Mouse (Mus musculus) large intestine, adult 2 months (tissue): Measurements from ENCODE around the gene C1ql1. TPM values are rescaled to one million over a fixed set of nuclear protein-coding genes. Genes with fewer than 3 reads are reported as not detected.
"Not testable (repeated sequence)": the region's sequence is repeated elsewhere in the genome, so short reads cannot be mapped to it uniquely, and the experiment has no call there.

ENCODE experiments used
- DNase-seq: peaks from one replicate; pipeline ENCODE4 v3.0.0-alpha.2; 2012; ENCODE audit warnings: low read depth, low spot score
- WGBS: fragments of 180-500 bp; shearing (Covaris S2); methylation state at CpG from one replicate; pipeline ENCODE4 v1.1.7; 2018; 5-methylcytosine and 5-hydroxymethylcytosine counted together
- polyA plus RNA-seq: library from polyadenylated mRNA; depleted of rRNA; stranded (reverse); fragments of >200 nt; gene quantifications from 2 replicates; pipeline ENCODE4 v1.2.3, GENCODE M21; 2012; rRNA removed

Gene C1ql1
- 0.47 and 0.52 TPM in 2 replicates for polyA plus RNA-seq

DNA sequence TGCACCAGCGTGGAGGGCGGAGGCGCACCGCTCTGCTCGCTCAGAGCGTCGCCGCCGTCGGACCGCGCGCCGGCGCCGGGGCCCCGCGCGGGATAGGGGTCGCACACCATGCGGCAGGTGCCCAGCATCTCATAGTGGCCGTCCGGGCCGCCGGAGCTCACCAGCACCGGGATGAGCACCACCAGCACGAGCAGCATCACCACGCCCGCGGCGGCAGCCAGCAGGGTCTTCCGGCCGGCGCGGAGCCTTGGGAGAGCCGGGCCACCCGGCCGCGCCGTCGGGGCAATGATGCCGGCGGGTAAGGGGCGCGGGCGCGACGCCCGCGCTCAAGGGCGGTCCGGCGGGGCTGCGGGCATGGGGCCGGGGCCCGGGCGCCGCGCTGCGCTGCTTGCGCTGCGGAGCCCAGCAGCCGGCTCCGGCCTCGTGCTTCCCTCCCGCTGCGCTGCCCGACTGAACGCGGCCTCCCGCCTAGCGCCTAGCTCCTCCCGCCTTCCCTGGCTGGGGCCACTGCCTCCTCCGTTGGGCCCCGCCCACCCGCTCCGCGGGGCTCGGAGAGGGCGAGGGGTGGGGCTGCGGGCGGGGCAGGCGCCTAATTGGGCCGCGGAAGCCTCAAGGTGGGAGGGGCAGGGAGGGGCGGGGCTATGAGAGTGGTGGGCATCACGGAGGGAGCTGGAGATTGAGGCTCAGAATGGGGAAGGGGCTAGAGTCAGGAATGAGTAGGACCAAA lies at the start of gene C1ql1:
Gene C1ql1 (minus strand): TSS at position 424 of the 727 bp plus-strand sequence.
- 2% methylated on average over 86 of the region's 87 CpGs for WGBS

DNA sequence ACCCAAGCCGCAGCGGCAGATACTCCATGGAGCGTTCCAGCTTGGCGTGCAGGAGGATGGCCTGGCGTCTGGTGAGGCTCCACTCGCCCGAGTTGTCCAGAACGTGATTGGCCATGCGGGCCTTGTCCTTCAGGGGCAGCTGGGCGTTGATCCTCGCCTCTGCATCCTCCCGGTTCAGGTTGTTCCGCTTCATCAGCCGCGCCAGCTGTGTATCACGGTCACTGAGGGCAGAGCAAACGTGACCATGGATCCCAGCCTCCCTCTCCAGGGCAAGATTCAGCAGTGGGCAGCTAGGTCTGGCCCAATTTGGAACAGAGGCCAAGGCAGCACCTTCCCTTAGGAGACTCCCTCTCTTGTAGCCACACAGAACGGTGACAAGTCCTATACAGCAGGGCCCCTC lies 48.5 kb upstream of the C1ql1 start:
- 89% methylated on average over 18 of the region's 18 CpGs for WGBS
- no peak for DNase-seq

More for the DNA sequence above, at the start of gene C1ql1:
- peak; percentile 35 for DNase-seq

DNA sequence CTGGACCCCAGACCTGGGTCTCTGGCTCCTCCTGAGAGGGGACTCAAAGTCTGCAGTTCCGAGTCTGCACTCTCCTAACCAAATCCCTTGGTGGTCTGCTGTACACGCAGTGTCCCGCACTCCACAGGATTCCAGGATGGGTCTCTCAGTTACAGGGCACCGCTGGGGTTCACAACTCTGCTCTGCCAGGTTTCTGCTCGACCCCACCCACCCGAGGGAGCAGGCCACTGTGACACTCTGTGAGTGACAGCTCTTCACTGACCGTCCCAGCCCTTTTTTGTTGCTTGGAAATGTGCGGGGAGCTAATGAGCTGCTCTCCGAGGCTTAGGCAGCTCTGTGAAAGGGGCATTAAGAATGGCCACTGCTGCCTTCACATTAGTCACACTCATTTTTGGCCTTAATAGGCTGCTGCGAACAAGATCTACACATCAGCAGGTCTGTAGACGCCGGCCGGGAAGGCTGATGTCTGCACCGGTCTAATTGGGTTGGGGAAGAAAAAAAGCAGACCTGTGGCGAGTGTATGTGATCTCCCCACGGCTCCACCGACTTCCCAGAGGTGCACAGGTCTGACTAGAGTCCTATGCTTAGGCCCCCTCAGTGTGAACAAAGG lies 47.0 kb upstream of the C1ql1 start:
- DNase-seq = no peak
- 74% methylated on average over 17 of the region's 17 CpGs for WGBS

DNA sequence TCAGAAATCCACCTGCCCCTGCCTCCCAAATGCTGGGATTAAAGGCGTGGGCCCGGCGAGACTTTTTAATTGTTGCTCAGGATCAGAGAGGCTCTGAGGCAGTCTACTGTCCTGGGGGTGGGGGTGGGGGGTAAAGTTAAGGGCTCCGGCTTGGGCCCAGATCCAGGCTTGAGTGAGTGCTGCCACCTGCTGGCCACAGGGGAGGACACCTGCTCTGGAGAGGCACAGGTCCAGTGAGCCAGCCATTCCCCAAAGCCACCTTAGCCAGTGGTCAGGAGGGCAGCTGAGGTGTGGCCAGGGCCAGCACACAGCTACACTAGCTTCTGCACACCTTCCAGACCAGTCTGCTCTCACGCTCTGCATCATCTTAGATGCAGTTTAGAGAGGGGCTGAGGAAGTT lies 46.5 kb upstream of the C1ql1 start:
- 14% methylated on average over 5 of the region's 5 CpGs for WGBS
- DNase-seq = no peak

DNA sequence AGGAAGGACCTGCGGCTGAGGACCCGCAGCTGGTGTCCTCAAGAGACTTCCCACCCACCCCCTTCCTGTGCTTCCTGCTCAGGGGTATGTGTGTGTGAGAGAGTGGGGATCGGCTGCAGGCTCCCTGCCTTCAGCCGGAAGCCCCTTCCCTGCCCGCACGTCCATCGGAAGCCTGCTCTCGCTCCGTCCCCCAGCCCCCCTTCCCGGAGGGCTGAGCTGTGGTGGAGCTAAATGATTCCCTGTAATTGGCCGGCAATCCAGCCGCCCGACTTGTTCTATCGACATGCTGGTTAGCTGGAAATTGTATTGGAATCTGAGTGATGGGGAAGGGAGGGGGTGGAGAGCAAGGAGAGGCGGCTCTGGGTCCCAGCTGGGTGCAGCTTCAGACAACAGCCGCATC lies 45.2 kb upstream of the C1ql1 start:
- WGBS = 17% methylated on average over 16 of the region's 16 CpGs
- no peak for DNase-seq

DNA sequence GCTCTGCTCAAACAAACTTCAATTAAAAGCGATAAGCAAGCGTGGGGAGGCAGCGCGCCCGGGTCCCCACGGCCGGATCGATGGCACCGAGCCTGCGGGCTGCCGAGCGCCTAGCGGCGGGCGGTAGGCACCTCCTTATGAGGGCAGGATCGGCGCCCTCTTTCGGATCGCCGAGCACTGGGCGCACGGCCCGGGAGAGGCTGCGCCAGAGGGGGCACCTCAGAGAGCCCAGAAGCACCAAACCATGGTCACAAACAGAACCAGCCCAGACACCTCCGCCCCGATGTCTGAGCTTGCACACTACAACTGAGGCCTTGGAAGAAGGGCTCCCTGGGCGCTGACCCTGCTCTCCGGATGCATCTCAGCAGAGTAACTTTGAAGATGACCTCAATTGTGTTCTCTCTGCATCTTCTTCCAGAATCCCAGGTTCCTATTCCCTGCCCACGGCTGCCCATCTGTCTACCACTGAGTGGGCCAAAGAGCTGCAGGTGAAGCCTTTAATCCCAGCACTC lies 43.7 kb upstream of the C1ql1 start:
- WGBS = 4% methylated on average over 29 of the region's 29 CpGs
- no peak for DNase-seq

DNA sequence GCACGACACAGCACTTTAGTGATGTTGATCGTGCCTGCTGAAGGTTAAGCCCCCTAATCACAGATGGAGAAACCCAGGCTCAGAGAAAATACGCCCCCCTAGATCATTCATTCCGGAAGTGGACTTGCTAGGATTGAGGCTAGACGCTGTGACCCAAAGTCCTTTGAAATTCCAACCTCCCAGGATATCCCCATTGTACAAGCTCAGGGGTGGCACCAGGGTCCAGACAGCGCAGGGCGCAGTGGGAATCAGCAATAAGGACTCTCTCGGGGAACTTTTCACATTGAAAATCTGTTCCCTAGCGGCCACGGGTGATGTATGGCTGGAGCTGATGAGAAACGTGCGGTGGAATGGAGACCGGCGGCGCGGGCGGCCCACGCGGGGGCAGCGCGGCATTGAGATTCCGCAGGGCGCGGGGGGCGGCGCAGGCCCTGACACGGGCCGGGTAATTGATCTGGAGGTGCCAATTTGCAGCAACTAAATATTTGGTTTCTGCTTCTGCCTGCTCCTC lies 43.2 kb upstream of the C1ql1 start:
- whole genome bisulfite sequencing = 17% methylated on average over 28 of the region's 28 CpGs
- DNase-seq = no peak

DNA sequence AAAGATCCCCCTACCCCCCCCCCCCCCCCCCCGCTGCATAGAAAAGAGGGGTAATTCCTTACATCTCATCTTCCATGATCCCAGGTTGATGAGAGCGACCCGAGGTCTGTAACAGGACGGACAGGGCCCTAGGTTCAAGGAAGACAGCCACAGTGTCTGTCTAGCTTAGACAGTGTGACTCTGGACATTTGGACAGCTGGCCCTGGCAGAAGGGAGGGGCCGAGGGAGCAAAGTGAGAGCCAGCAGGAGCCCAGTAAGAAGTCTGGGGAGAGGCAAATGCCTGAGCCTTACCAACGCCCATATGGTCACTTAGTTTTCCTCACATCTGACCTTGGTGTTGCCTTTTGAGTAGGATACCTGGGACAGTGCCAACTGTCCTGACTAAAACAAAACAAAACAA lies 38.7 kb upstream of the C1ql1 start:
- no peak for DNase-seq
- WGBS = 55% methylated on average over 6 of the region's 6 CpGs

DNA sequence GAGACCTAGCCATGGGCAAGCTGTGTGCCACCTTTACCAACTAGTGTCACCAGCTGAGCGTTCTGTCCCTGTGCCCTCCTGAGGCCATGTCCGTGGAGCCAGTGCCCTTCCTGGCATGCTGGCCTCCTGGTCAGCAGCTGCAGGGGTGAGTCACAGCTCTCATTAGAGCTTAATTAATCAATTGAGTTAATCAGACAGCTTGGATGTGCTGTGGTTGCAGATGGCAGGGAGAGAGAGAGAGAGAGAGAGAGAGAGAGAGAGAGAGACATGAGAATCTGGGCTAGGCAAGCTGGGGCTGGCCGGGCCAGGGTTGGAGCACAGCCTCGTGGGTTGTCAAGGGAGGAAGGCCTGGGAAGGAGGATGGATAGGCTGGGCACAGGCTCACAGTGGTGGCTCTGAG lies 38.1 kb upstream of the C1ql1 start:
- WGBS = 62% methylated on average over 4 of the region's 4 CpGs
- no peak for DNase-seq

DNA sequence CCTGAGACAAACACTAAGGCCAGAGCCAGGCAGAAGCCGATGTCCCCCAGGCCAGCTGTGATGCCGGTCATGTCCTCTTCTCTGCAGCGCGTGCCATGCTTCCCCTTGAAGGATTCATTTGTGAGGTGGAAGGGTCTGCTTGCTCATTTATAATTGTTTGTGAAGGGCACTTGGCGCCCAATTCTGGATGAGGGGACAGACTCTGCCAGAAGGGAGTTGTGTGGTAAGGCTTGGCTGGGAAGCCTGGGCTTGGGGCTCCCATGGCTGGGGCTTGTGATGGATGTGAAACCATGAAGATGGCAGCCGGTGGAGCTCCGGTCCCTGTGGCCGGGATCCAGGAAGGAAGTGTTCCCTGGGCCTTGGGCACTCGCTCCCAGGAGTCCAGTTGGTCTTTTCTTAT lies 37.6 kb upstream of the C1ql1 start:
- 84% methylated on average over 9 of the region's 9 CpGs for WGBS
- no peak for DNase-seq

DNA sequence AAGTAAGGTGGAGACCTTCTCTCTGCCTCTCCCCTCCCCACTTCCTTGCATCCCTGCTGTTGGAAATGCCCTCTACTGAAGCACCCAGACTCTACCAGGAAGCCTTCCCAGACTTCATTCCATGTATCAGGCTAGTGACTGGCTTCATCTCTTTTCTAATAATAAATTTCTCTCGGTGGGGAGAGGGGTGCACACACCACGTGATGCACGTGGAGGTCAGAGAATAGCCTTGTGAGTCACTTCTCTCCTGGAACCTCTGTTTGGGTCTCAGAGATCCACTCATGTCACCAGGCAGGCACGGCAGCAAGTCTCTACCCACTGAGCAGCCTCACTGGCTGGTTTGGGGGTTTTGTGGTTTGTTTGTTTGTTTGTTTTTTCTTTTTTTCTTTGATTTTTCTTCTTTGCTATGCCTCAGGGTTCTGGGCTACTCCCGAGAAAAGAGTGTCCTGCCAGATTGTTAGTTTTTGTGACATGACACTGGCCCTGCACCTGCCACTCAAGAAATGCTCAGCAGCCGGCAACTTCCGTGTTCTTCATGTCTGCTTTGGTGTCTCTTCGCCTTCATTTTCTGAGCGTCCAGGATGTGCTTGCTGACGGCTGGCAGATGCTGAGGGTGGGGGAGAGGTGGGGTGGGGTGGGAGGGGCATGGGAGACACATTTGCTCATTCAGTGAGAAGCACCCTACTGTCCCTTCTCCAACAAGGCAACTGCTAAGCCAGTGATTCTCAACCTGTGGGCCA lies 34.8 kb upstream of the C1ql1 start:
- WGBS = 46% methylated on average over 10 of the region's 10 CpGs
- DNase-seq = no peak

DNA sequence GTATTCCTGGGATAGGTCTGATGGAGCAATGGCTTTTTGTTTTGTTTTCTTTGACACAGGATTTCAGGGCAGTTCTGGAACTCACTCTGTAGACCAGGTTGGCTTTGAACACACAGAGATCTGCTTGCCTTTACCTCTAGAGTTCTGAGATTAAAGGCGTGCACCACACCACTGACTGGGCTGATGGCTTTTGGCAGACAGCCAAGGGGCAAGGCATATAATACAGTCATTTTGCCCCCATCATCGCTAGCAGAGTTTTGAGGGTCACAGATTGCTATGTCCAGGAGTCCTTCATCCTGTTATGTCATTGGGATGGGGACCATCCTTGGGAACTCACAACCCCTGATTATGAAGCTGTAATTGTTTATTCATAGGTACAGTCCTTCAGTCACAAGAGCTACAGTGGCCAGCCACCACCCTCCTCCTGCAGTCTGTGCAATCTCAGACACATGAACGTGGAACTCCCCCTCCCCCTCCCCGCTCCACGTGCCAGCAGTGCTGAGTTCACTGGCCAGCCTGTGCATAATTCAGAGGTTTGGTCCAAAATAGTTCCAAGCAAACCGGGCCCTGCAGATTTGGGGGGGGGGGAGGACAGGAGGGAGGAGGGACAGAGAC lies 31.7 kb upstream of the C1ql1 start:
- DNase-seq = no peak
- WGBS = 26% methylated on average over 6 of the region's 6 CpGs

DNA sequence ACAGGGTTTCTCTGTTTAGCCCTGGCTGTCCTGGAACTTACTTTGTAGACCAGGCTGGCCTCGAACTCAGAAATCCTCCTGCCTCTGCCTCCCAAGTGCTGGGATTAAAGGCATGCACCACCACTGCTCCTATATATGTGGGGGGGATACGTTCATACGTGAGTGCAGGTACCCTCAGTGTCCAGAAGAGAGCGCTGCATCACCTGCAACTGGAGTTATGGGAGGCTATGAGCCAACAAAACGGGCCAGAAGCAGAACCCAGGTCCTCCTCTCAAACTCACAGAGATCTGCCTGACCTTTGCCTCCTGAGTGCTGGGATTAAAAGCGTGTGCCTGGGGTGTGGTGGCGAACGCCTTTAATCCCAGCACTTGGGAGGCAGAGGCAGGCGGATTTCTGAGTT lies 29.5 kb upstream of the C1ql1 start:
- WGBS = 82% methylated on average over 9 of the region's 9 CpGs
- not testable (repeated sequence) for DNase-seq

DNA sequence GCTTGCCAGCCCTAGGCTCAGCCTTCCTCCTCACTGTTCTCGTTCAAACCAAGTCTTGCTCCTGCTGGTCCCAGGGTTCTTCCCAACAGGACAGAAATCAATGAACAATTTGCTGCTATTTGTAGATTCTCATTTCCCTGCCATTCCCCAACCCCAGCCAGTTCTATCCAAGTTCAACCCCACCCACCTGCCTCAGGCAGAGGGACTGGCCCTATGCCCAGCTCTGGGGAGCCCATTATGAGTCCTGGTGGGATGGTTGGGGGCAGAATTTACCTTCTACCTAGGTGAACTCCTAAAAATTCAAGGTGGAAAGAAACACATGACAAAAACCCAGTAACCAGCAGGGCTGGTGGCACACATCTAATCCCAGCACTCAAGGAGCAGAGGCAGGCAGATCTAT lies 25.8 kb upstream of the C1ql1 start:
- no peak for DNase-seq
- 43% methylated on average over 1 of the region's 1 CpGs for WGBS

DNA sequence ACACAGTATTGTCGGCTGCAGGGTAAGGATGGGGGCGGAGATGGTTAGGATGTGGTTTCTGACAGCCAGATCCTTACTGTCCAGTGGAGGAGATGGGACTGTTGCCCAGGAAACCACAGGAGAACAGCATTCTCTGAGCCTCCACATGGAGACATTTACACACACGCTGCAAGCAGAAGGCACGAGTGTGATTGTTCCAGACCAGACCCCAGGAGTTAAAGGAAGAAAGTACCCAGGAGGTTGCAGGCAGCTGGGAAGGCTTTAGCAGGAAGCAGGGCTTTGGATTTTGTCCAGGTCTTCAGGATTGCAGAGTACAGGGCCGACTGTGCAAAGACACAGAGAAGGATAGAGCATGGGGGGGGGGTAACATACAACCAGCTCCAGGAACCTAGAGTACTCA lies 25.1 kb upstream of the C1ql1 start:
- DNase-seq = no peak
- WGBS = 29% methylated on average over 5 of the region's 5 CpGs

DNA sequence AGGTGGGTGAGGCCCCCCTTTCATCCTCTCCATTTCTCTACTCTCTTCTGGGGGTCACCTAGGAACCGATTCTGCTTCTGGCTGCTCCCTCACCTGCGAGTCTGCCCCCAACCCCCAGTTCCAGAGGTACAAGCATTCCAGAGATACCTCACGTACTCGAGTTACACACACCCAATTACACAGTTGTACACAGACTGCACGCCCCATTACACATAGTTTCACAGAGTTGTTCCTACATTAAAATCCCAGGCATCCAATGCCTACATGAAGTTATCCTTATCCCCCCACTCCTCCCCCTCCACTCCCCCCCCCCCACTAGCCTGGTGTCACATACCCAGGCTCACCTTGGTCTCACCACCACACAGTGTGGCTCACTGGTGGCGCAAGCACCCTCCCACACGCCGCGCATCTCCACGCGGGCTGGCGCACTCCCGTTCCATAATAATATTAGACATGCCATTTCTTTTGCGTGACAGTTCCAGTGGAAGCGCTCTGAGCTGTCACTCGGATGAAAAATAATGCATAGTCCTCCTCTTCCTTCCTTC lies 18.1 kb upstream of the C1ql1 start:
- no peak for DNase-seq
- WGBS = 69% methylated on average over 16 of the region's 16 CpGs

DNA sequence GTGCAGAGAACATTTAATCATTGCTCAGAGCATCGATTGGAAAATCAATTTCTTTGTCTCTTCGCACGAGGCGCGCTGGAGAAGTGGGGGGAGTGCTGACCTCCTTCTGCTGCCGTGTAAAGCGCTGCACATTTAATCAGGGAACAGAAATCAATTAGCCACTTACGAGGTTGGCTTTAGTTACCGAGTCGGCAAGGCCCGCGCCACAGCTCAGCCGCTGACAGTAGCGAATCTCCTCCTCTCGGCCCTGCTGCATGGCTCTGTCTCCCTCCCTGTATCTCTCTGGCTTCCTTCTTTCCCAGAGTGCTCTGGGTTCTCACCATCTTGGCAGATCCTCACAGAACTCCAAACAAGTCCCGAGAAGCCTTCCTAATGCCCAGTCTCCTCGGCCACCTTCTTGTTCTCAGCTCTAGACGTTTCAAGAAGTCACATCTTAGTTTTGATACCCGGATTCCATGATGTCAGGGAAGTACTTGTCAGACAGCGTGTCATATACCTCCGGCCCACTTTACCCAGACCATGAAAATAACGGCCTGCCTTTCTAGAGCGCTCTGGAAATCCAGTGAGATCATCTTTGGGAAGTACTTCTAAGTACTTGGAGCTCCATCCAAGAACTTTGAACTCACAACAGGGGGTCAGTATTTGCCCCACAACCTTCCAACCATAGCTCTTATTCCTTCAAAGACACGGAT lies 17.5 kb upstream of the C1ql1 start:
- 26% methylated on average over 24 of the region's 24 CpGs for WGBS

DNA sequence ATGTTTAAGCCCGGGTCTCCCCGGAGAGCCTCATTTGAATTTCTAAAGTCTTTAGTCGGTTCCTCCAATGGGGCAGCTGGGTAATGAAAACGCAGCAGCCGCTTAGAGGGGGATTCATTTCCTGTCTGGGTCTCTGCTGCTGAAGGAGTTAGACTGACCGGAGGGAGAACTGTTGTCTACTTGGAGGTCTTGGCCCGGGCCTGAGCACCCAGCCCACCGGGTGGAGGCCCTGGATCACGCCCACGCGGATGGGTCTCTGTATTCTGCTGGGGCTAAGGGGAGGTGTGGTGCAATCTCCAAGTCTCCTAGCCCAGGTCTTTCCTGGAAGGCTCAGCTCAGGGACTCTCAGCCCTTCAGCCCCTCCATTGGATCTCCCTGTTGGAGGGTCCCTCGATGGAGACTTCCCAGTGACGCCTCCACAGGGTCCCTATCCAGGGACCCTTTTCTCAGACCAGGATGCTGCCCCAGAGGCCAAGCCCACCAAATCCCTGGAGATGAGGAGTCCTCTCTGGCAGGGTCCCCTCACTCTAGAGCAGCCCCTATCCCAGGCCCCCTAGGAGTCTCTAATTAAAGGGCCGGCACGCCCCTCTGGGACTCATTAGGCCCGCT lies 16.9 kb upstream of the C1ql1 start:
- DNase-seq = no peak
- 29% methylated on average over 16 of the region's 16 CpGs for WGBS

More for the DNA sequence above, 17.5 kb upstream of the C1ql1 start:
- DNase-seq = no peak

DNA sequence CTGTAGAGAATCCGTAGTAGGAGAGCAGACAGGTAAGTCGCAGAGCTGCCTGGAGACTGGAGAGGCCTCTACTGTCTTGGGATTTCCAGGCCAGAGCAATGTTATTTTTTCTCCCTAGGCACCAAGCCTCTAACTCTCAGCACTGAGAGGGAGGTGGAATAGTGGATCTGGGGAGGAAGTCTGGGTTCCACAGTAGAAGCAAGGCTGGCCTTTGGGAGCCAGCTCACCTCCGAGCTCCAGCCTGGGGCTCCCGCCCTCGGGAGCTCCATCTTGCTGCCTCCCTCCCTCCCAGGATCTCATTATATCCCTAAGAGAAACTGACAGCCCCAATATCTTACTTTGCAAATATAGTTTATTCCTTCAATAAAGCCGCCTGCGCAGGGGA lies 16.4 kb upstream of the C1ql1 start:
- no peak for DNase-seq
- WGBS = 55% methylated on average over 7 of the region's 7 CpGs
